Mouse (Mus musculus): ENCODE data around the gene Top3a. TPM values are rescaled to one million over a fixed set of nuclear protein-coding genes. Genes with fewer than 3 reads are reported as not detected.

Gene Top3a
- polyA plus RNA-seq, 1 experiment from 2014 or later = 15.7 TPM

DNA sequence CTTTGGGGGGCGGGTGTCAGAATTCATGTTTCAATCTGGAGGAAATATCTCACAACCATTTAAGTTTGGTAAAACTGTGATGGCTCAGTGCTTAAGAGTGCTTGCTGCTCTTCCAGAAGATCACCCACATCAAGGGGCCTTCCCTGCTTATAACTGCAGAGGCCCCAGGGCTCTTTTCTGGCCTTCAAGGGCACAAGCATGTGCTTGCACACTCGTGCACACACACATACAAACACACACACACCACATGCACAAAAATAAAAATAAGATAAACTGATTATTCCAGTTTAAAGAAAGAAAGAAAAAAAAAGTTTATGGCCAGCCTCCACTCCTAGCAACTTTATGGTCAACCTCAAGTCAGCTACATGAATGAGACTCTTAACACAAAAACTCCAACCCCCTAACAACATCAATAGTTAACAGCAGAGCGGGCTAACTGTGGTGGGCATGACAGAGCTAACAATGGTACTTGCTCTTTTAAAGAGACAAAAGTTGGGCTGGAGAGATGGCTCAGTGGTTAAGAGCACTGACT, 2.9 kb downstream of the Top3a start:
- Histone ChIP-seq H3K36me3 (0 out of 2 replicates have a peak, but pooled peaks cover 4% of the 10 kb centered on the region), H3K27ac (replicated peaks) (no peak overlapping the region), H3K4me2 (replicated peaks) (no peak overlapping the region), H3K9me3 (replicated peaks) (no peaks in the 10 kb centered on the region), H3K4me3 (replicated peaks) (no peak overlapping the region), H3K27me3 (no peaks in the 10 kb centered on the region), H3K9ac (no peak overlapping the region), H3K4me1 (peaks cover 35% of the 10 kb centered on the region)
- WGBS = 89% methylated on average over 3 of the region's 3 CpGs
- no peak for ATAC-seq (ENCODE audit: insufficient number of reproducible peaks, low FRiP score, low TSS enrichment, low read depth)

DNA sequence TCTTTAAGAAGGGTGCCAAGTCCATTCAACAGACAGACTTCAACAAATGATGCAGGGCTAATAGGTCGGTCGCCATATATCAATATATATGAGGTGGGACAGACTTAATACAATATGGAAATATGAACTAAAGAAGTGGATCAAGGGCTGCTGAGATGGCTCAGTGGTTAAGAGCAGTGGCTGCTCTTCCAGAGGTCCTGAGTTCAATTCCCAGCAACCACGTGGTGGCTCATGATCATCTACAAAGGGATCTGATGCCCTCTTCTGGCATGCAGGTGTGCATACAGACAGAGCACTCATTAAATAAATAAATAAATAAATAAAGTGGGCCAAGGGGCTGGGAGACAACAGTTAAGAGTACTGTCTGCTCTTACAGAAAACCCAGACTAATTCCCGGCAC, 5.0 kb downstream of the Top3a start:
- H3K9me3 ChIP-seq (replicated peaks) = no peaks in the 10 kb centered on the region
- no peaks in the 10 kb centered on the region for H3K36me3 ChIP-seq
- WGBS = 81% methylated on average over 4 of the region's 4 CpGs
- no peak for ATAC-seq (ENCODE audit: insufficient number of reproducible peaks, low FRiP score, low TSS enrichment, low read depth)
- H3K4me2 ChIP-seq (replicated peaks) = no peak overlapping the region
- no peak overlapping the region for H3K4me3 ChIP-seq (replicated peaks)
- no peak overlapping the region for H3K27ac ChIP-seq (replicated peaks)
- no peaks in the 10 kb centered on the region for H3K27me3 ChIP-seq
- H3K9ac ChIP-seq = no peak overlapping the region
- H3K4me1 ChIP-seq = peaks cover 20% of the 10 kb centered on the region

DNA sequence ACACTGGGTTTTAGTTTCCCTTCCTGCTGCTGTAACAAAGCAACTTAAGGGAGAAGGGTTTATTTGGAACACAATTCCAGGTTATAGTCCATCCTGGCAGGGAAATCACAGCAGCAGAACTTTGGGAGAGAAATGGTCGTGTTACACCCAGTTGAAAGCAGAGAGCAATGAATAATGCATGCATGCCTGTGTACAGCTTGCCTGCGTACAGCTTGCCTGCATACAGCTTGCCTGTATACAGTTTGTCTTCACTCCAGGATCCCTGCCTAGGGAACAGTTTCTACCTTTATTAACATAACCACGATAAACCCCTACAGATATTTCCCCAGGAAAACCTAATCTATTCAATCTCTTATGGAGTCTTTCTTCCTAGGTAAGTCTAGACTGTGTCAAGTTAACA, 6.4 kb downstream of the Top3a start:
- no peaks in the 10 kb centered on the region for H3K27me3 ChIP-seq
- ATAC-seq (ENCODE audit: insufficient number of reproducible peaks, low FRiP score, low TSS enrichment, low read depth) = no peak
- peaks cover 13% of the 10 kb centered on the region for H3K4me1 ChIP-seq
- no peak overlapping the region for H3K9ac ChIP-seq
- H3K36me3 ChIP-seq = no peaks in the 10 kb centered on the region
- 81% methylated on average over 3 of the region's 3 CpGs for WGBS
- H3K4me3 ChIP-seq (replicated peaks) = no peak overlapping the region
- H3K9me3 ChIP-seq (replicated peaks) = no peaks in the 10 kb centered on the region
- no peak overlapping the region for H3K4me2 ChIP-seq (replicated peaks)
- no peak overlapping the region for H3K27ac ChIP-seq (replicated peaks)

DNA sequence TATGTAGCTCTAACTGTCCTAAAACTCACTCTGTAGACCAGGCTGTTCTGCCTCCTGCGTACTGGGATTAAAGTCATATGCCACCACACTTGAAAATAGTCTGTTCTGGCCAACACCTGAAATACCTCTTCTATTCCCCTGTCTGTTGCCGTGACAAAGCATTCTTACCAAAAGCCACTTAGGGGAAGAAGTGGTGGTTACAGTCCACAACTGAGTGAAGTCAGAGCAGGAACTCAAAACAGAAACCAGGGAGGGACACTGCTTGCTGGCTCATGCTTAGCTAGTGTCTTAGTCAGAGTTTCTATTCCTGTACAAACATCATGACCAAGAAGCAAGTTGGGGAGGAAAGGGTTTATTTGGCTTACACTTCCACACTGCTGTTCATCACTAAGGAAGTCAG, 7.8 kb downstream of the Top3a start:
- Histone ChIP-seq H3K4me2 (replicated peaks) (no peak overlapping the region), H3K4me3 (replicated peaks) (no peak overlapping the region), H3K4me1 (0 out of 2 replicates have a peak, but pooled peaks cover 2% of the 10 kb centered on the region), H3K9ac (no peak overlapping the region), H3K36me3 (no peaks in the 10 kb centered on the region), H3K9me3 (replicated peaks) (no peaks in the 10 kb centered on the region), H3K27ac (replicated peaks) (no peak overlapping the region), H3K27me3 (no peaks in the 10 kb centered on the region)
- no peak for ATAC-seq (ENCODE audit: insufficient number of reproducible peaks, low FRiP score, low TSS enrichment, low read depth)
- 74% methylated on average over 2 of the region's 2 CpGs for WGBS

DNA sequence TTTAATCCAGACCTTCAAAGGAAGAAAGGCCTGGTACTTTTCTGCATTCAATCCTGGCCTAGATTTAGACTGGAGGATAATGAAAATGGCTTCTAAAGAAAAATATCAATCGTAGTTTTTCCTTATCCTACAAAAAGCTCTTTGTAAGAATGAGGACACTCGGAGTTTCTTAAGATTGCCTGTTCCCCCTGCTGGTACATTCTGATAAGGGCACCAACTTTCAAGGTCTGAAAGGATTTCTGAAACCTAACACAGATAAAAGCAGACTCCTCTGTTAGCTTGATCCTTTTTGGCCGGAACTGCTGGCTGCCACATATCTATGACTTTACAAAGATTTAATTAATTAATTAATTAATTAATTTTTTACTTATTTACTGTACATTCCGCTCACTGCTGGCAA, 10.2 kb downstream of the Top3a start:
- no peaks in the 10 kb centered on the region for H3K9me3 ChIP-seq (replicated peaks)
- no peak overlapping the region for H3K9ac ChIP-seq
- no peak overlapping the region for H3K27ac ChIP-seq (replicated peaks)
- no peak overlapping the region for H3K4me2 ChIP-seq (replicated peaks)
- H3K4me3 ChIP-seq (replicated peaks) = no peak overlapping the region
- H3K36me3 ChIP-seq = peaks cover 8% of the 10 kb centered on the region; the same call in 1 of the 2 replicates
- 86% methylated on average over 4 of the region's 4 CpGs for WGBS
- H3K4me1 ChIP-seq = 0 out of 2 replicates have a peak, but pooled peaks cover 2% of the 10 kb centered on the region
- H3K27me3 ChIP-seq = no peaks in the 10 kb centered on the region
- no peak for ATAC-seq (ENCODE audit: insufficient number of reproducible peaks, low FRiP score, low TSS enrichment, low read depth)

DNA sequence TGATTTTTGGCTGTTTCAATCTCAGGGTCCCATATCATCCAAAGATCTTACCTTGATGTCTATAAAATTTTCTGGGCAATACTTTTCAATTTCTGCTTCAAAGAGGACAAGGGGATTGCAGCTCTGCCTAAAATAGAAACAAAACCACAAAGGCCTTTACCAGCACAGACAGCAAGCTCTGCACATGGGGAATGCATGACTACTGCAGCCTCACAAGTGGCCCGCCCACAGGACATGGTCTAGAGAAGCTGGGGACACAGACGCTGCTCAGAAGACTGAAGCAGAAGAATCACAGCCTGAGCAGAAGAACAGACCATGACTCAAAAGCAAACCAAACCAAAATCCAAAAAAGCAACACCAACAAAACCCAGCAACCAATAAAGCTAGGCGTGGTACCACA, 15.5 kb downstream of the Top3a start:
- H3K4me3 ChIP-seq (replicated peaks) = no peak overlapping the region
- H3K4me1 ChIP-seq = no peaks in the 10 kb centered on the region
- ATAC-seq (ENCODE audit: insufficient number of reproducible peaks, low FRiP score, low TSS enrichment, low read depth) = no peak
- H3K9me3 ChIP-seq (replicated peaks) = no peaks in the 10 kb centered on the region
- no peak overlapping the region for H3K9ac ChIP-seq
- H3K27ac ChIP-seq (replicated peaks) = no peak overlapping the region
- H3K27me3 ChIP-seq = no peaks in the 10 kb centered on the region
- H3K4me2 ChIP-seq (replicated peaks) = no peak overlapping the region
- 84% methylated on average over 3 of the region's 3 CpGs for WGBS
- H3K36me3 ChIP-seq = peaks cover 46% of the 10 kb centered on the region

DNA sequence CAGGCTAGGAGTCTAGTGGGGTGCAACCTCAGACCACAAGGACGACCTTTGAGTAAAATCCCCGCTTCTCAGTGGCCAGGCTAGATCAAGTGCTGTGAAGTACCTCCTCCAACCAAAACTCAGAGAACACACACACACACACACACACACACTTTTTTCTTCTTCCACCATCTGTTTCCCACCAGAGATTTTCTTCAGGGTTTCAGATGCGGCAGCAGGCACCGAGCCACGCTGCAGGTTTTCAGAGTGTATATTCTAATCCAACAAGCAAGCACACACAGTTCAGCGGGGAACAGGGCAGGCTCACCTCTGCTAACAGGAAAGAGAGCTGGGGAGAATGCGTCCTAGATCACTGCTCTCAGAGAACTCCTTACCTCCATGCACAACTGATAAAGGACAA, 21.6 kb downstream of the Top3a start:
- no peaks in the 10 kb centered on the region for H3K4me1 ChIP-seq
- no peak overlapping the region for H3K27ac ChIP-seq (replicated peaks)
- WGBS = 94% methylated on average over 7 of the region's 7 CpGs
- H3K4me2 ChIP-seq (replicated peaks) = no peak overlapping the region
- H3K9ac ChIP-seq = no peak overlapping the region
- no peaks in the 10 kb centered on the region for H3K9me3 ChIP-seq (replicated peaks)
- H3K4me3 ChIP-seq (replicated peaks) = no peak overlapping the region
- H3K36me3 ChIP-seq = peaks cover 78% of the 10 kb centered on the region
- ATAC-seq (ENCODE audit: insufficient number of reproducible peaks, low FRiP score, low TSS enrichment, low read depth) = no peak
- H3K27me3 ChIP-seq = no peaks in the 10 kb centered on the region

DNA sequence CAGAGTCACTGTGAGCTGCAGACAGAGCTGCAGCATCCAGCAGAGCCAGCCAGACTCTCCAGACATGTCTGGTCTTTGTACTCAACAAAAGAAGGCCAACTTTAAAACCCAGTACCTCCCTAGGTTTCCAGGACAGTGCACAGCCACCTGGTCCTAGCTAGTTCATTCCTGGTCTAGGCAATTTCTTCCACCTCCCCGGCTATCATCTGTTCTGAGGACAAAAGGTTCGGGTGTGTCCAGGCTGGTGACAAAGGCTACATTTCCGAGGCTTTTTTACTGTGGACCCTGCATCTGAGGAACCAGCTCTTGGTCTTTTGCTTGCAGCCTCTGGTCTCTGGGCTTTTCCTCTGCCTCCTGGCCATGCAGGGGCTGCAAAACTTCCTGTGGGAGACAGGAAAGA, 36.8 kb downstream of the Top3a start:
- WGBS = 76% methylated on average over 3 of the region's 3 CpGs
- no peak overlapping the region for H3K4me3 ChIP-seq (replicated peaks)

DNA sequence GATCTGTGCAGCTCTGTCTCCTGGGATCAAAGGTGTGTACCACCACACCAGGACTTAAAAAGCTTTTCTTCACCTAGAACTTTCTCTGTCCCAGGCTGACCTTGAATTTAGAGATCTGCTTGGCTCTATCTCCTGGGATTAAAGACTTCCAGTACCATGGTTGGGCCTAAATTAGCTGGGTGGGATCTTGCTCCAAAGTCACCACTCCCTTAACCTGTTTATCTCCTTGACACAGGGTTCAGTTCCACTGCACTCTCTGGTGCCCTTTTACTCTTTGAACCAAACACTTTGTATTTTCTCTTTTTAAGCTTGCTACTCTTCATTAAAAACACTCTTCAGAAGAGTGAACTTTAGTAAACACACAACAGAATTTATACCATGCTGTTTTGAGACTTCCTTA, 39.7 kb downstream of the Top3a start:
- Histone ChIP-seq H3K4me3 (replicated peaks) (no peak overlapping the region), H3K36me3 (peaks cover 51% of the 10 kb centered on the region), H3K9me3 (replicated peaks) (no peaks in the 10 kb centered on the region), H3K4me2 (replicated peaks) (no peak overlapping the region), H3K9ac (no peak overlapping the region), H3K27ac (replicated peaks) (no peak overlapping the region), H3K27me3 (no peaks in the 10 kb centered on the region), H3K4me1 (no peaks in the 10 kb centered on the region)
- ATAC-seq (ENCODE audit: insufficient number of reproducible peaks, low FRiP score, low TSS enrichment, low read depth) = no peak

More for the DNA sequence above, 36.8 kb downstream of the Top3a start:
- Histone ChIP-seq H3K9ac (no peak overlapping the region), H3K36me3 (peaks cover 66% of the 10 kb centered on the region), H3K4me2 (replicated peaks) (no peak overlapping the region), H3K9me3 (replicated peaks) (no peaks in the 10 kb centered on the region), H3K4me1 (no peaks in the 10 kb centered on the region), H3K27me3 (no peaks in the 10 kb centered on the region), H3K27ac (replicated peaks) (no peak overlapping the region)
- no peak for ATAC-seq (ENCODE audit: insufficient number of reproducible peaks, low FRiP score, low TSS enrichment, low read depth)

DNA sequence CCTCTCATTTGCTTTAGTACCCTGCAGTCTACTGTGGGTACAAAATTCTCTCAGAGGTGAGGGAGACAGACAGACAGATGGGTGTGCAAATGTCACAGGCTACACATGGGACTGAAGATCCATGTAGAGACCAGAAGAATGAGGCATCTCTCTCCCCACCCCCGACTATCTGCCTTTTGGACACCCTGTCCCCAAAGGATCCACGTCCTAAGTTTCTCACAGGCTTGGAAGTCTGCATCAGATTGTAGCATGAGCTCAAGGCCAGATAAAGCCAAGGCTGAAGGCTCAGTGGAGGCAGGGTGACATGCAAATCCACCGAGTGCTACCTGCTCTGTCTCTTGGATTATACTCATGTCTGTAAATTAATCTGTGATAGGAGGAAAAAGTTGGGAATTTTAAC, 40.7 kb downstream of the Top3a start:
- Histone ChIP-seq H3K4me1 (no peaks in the 10 kb centered on the region), H3K27me3 (no peaks in the 10 kb centered on the region), H3K4me2 (replicated peaks) (no peak overlapping the region), H3K36me3 (peaks cover 46% of the 10 kb centered on the region), H3K27ac (replicated peaks) (no peak overlapping the region), H3K9ac (no peak overlapping the region), H3K4me3 (replicated peaks) (no peak overlapping the region), H3K9me3 (replicated peaks) (no peaks in the 10 kb centered on the region)
- 84% methylated on average over 3 of the region's 3 CpGs for WGBS
- no peak for ATAC-seq (ENCODE audit: insufficient number of reproducible peaks, low FRiP score, low TSS enrichment, low read depth)

DNA sequence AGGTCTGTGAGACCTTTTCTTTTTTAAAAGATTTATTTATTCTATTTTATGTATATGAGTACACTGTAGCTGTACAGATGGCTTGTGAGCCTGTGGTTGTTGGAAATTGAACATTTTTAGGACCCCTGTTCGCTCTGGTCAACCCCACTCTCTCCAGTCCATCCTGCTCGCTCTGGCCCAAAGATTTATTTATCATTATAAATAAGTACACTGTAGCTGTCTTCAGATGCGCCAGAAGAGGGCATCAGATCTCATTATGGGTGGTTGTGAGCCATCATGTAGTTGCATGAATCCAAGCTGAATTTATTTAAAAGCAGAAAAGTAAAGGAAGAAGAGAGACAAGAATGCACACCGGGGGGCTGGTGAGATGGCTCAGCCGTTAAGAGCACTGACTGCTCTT, 42.0 kb downstream of the Top3a start:
- no peak for ATAC-seq (ENCODE audit: insufficient number of reproducible peaks, low FRiP score, low TSS enrichment, low read depth)
- Histone ChIP-seq H3K4me1 (no peaks in the 10 kb centered on the region), H3K27ac (replicated peaks) (no peak overlapping the region), H3K4me2 (replicated peaks) (no peak overlapping the region), H3K9me3 (replicated peaks) (no peaks in the 10 kb centered on the region), H3K27me3 (no peaks in the 10 kb centered on the region), H3K9ac (no peak overlapping the region), H3K4me3 (replicated peaks) (no peak overlapping the region), H3K36me3 (peaks cover 44% of the 10 kb centered on the region)
- 77% methylated on average over 5 of the region's 5 CpGs for WGBS

DNA sequence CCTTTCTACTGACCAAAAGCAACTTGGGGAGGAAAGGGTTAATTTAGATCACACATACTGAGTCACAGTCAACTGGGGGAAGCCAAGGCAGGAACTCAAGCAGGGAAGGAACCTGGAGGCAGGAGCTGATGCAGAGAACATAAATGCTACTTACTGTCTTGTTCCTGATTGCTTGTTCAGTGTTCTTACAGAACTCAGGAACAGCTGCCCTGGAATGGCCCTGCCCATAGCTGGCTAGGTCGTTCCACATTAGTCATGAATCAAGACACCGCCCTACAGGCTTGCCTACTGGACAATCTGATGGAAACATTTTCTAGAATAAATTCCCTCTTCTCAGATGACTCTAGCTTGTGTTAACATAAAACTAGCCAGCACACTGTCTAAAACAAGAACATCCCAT, 43.0 kb downstream of the Top3a start:
- Histone ChIP-seq H3K27ac (replicated peaks) (no peak overlapping the region), H3K4me3 (replicated peaks) (no peak overlapping the region), H3K9ac (no peak overlapping the region), H3K4me2 (replicated peaks) (no peak overlapping the region), H3K4me1 (peaks cover 5% of the 10 kb centered on the region), H3K9me3 (replicated peaks) (no peaks in the 10 kb centered on the region), H3K27me3 (no peaks in the 10 kb centered on the region), H3K36me3 (peaks cover 37% of the 10 kb centered on the region)
- no peak for ATAC-seq (ENCODE audit: insufficient number of reproducible peaks, low FRiP score, low TSS enrichment, low read depth)
- 72% methylated on average over 2 of the region's 2 CpGs for WGBS
